11 mouse cellular contexts compared by ENCODE assay signal in the genomic region with DNA sequence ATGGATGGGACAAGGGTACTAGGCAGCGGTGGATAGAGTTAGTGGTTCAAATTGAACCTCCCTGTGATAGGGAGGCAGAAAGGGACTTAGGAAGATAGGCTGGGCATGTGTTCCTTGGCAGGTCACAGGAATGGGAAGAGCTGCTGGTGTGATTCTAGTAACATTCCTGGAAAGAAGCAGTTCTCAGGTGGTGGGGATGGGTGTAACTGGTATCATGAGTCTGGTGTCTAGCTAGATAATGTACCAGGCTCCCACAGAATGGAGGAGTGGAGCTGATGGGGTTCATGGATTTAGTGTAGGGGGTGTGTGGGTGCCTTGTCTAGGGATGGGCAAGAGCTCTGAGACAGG. TPM values are rescaled to one million over a fixed set of nuclear protein-coding genes. Genes with fewer than 3 reads are reported as not detected.
DNase-seq lines count a peak whose midpoint lies in the region; ATAC-seq and TF ChIP-seq lines count a peak whose summit lies in the region.
"Had no signal": no experiment of that assay in that cellular context is flagged by ENCODE, and none has a peak within 500 bp of the region (broad histone marks: within the 10 kb centered on the region; RNA-seq: fewer than 3 reads in every experiment).

No protein-coding gene starts in this region.

- intact Hi-C loops in heart, adult 2 months (cut with DNase I), result no loop called here

- peaks cover 33% of the 10 kb centered on the region for H3K9me3 ChIP-seq in heart, embryonic 16.5 days (replicated peaks; ENCODE audit: control insufficient read depth, low read length)
- peaks cover 44% of the 10 kb centered on the region for H3K9me3 ChIP-seq in forebrain, embryonic 12.5 days
- H3K9me3 ChIP-seq in liver, embryonic 15.5 days (replicated peaks), result 0 out of 2 replicates have a peak, but pooled peaks cover 23% of the 10 kb centered on the region

- H3K4me3 ChIP-seq in heart, embryonic 16.5 days (ENCODE audit: low read length), result no peak overlapping the region
- no peak overlapping the region for H3K4me3 ChIP-seq in heart, adult 2 months
- H3K4me3 ChIP-seq in forebrain, embryonic 12.5 days (replicated peaks), result no peak overlapping the region
- H3K4me3 ChIP-seq in liver, embryonic 15.5 days (replicated peaks), result no peak overlapping the region
- H3K4me3 ChIP-seq: gastrocnemius, adult 2 months; limb, embryonic 13.5 days had no signal

- no peak for TF ChIP-seq EP300 in heart, adult 2 months (IDR thresholded peaks at IDR 0.05; ENCODE audit: insufficient read depth, low read depth, low read length)

- no peak overlapping the region for H3K27ac ChIP-seq in heart, embryonic 16.5 days (ENCODE audit: low read length)
- no peak overlapping the region for H3K27ac ChIP-seq in heart, adult 2 months
- no peak overlapping the region for H3K27ac ChIP-seq in forebrain, embryonic 12.5 days
- H3K27ac ChIP-seq in liver, embryonic 15.5 days (replicated peaks), result no peak overlapping the region
- H3K27ac ChIP-seq: gastrocnemius, adult 2 months; limb, embryonic 13.5 days had no signal

- peak; percentile 15 for ATAC-seq in heart, embryonic 16.5 days (replicated peaks; ENCODE audit: extremely low read depth, insufficient read depth, low FRiP score)
- peak; percentile 3; the same call in 1 of the 2 replicates for ATAC-seq in forebrain, embryonic 12.5 days (ENCODE audit: low FRiP score)
- peak; percentile 2; the same call in 1 of the 2 replicates for ATAC-seq in liver, embryonic 15.5 days (ENCODE audit: insufficient read depth)

- no peak for DNase-seq in heart, adult 2 months
- peak; percentile 7 for DNase-seq in A20 (ENCODE audit: low read depth, low spot score)
- no peak for DNase-seq in gastrocnemius, postnatal 25 days
- no peak for DNase-seq in thymus, postnatal 14 days
- no peak for DNase-seq in thymus, postnatal 0 days (ENCODE audit: low spot score)
- DNase-seq: gastrocnemius, adult 2 months; kidney, adult 2 months had no signal

- 83% methylated on average over 1 of the region's 1 CpGs for WGBS in heart, embryonic 16.5 days
- WGBS in heart, adult 2 months, result 78% methylated on average over 1 of the region's 1 CpGs
- WGBS in forebrain, embryonic 12.5 days, result 88% methylated on average over 1 of the region's 1 CpGs
- 67% methylated on average over 1 of the region's 1 CpGs for WGBS in liver, embryonic 15.5 days (ENCODE audit: insufficient replicate concordance)

- no peak overlapping the region for H3K4me2 ChIP-seq in heart, embryonic 16.5 days (ENCODE audit: low read depth, low read length)
- no peak overlapping the region for H3K4me2 ChIP-seq in forebrain, embryonic 12.5 days
- no peak overlapping the region for H3K4me2 ChIP-seq in liver, embryonic 15.5 days
- H3K4me2 ChIP-seq: limb, embryonic 13.5 days had no signal

- no peak overlapping the region for H3K9ac ChIP-seq in heart, embryonic 16.5 days (ENCODE audit: low read length)
- H3K9ac ChIP-seq in heart, adult 2 months (ENCODE audit: low read depth, low read length), result no peak overlapping the region
- H3K9ac ChIP-seq in forebrain, embryonic 12.5 days, result no peak overlapping the region
- no peak overlapping the region for H3K9ac ChIP-seq in liver, embryonic 15.5 days
- H3K9ac ChIP-seq: limb, embryonic 13.5 days had no signal

- no peak for TF ChIP-seq POLR2A in heart, adult 2 months (IDR thresholded peaks at IDR 0.05; ENCODE audit: insufficient read depth, low read depth, low read length)

- H3K79me2 ChIP-seq in heart, adult 2 months (replicated peaks; ENCODE audit: control insufficient read depth, insufficient read depth, low read length), result no peaks in the 10 kb centered on the region

- H3K27me3 ChIP-seq in heart, embryonic 16.5 days (ENCODE audit: control insufficient read depth, insufficient read depth, low read length), result no peaks in the 10 kb centered on the region
- peaks cover 4% of the 10 kb centered on the region for H3K27me3 ChIP-seq in heart, adult 2 months (ENCODE audit: control insufficient read depth, insufficient read depth, low read length)
- H3K27me3 ChIP-seq in forebrain, embryonic 12.5 days, result no peaks in the 10 kb centered on the region
- H3K27me3 ChIP-seq in liver, embryonic 15.5 days, result no peaks in the 10 kb centered on the region
- H3K27me3 ChIP-seq: limb, embryonic 13.5 days had no signal

- H3K36me3 ChIP-seq in heart, embryonic 16.5 days (ENCODE audit: control insufficient read depth, insufficient read depth), result no peaks in the 10 kb centered on the region
- H3K36me3 ChIP-seq in heart, adult 2 months (ENCODE audit: control insufficient read depth, insufficient read depth, low read length), result no peaks in the 10 kb centered on the region
- no peaks in the 10 kb centered on the region for H3K36me3 ChIP-seq in forebrain, embryonic 12.5 days (replicated peaks)
- no peaks in the 10 kb centered on the region for H3K36me3 ChIP-seq in liver, embryonic 15.5 days (replicated peaks)
- H3K36me3 ChIP-seq: limb, embryonic 13.5 days had no signal

- TF ChIP-seq CTCF in heart, adult 2 months (IDR thresholded peaks at IDR 0.05), result no peak

- no peaks in the 10 kb centered on the region for H3K4me1 ChIP-seq in heart, embryonic 16.5 days (ENCODE audit: control insufficient read depth, insufficient read depth, low read length)
- no peaks in the 10 kb centered on the region for H3K4me1 ChIP-seq in heart, adult 2 months (ENCODE audit: control insufficient read depth, insufficient read depth, low read length)
- no peaks in the 10 kb centered on the region for H3K4me1 ChIP-seq in forebrain, embryonic 12.5 days
- H3K4me1 ChIP-seq in liver, embryonic 15.5 days (replicated peaks), result no peaks in the 10 kb centered on the region
- H3K4me1 ChIP-seq: limb, embryonic 13.5 days had no signal

RNA-seq across cellular contexts. Expression of a gene that starts 59.8 kb away (rescaled TPM):
- polyA plus RNA-seq in heart, embryonic 16.5 days (2015; fragmentation: Nextera tagmentation; extraction: Ambion mirVana), result 4.6 and 6.3 TPM in 2 replicates
- 1 to 10 TPM; 9.0 to 9.4 TPM for total RNA-seq in heart, adult 2 months (2021)
- 0.20 and 3.6 TPM in 2 replicates for polyA plus RNA-seq in heart, adult 2 months (2012; rRNA removed)
- polyA plus RNA-seq in forebrain, embryonic 12.5 days (2016; fragmentation: Nextera tagmentation; extraction: Ambion mirVana), result 4.5 and 5.5 TPM in 2 replicates
- polyA plus RNA-seq in liver, embryonic 15.5 days (2015; fragmentation: Nextera tagmentation; extraction: Ambion mirVana), result 1.5 and 1.7 TPM in 2 replicates
- 1 to 10 TPM; 2.9 to 5.0 TPM for total RNA-seq in gastrocnemius, postnatal 25 days (2021)
- polyA plus RNA-seq in thymus, postnatal 0 days (2015; fragmentation: Nextera tagmentation; extraction: Ambion mirVana), result 2.3 and 2.5 TPM in 2 replicates
